Mouse (Mus musculus): Measurements from ENCODE around the gene Aqp6.

Gene Aqp6

DNA sequence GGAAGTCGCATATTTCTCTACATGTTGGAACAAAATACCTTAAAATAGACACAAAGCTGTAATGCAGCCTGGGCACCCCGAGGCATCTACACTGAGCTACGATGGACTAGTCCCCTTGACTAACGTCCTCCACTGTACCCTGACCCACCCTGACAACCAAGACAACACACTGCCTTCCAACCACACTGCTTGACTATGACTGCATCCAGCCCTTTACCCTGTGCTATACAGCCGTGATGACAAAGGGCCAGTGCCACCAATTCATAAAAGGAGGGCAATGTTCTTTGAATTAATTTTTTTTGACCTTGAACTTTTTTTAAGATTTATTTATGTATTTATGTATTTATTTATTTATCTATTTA, 36.9 kb downstream of the Aqp6 start:
- no peak for ATAC-seq (ENCODE audit: insufficient number of reproducible peaks, low FRiP score, low TSS enrichment)

DNA sequence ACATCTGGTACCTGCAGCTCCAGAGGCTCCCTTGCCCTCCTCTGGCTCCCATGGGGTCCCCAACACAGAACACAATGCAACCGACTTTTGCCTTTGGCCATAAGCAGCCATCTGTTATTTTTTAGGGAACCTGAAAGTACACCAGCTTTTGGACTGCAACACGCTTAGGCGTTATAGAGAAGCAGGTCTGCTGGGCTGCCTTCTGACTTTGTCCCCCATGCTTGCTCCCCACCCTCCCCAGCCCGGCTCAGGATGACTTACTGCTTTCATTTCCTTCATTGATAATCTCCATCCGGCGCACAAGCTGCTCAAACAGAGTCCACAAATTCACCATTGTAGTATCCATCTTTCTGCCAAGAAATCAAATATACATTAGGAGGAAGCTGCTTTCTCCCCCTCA, 41.4 kb downstream of the Aqp6 start:
- ATAC-seq (ENCODE audit: insufficient number of reproducible peaks, low FRiP score, low TSS enrichment) = no peak

DNA sequence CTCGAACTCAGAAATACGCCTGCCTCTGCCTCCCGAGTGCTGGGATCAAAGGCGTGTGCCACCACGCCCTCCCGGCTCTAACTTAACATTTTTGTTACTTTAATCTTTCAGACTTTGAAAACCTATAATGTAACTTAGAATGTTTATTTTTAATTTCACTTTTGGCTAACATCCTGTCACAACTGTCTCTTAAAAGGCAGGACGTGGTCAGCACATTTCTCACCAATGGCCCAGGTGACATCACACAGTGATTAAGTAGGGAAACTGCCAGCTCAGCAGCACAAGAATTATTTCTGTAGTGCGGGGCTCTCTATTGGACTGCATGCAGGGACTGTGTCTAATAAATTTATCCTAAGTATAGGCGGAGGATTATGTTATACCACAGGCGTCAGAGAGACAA, 42.6 kb downstream of the Aqp6 start:
- no peak for ATAC-seq (ENCODE audit: insufficient number of reproducible peaks, low FRiP score, low TSS enrichment)

DNA sequence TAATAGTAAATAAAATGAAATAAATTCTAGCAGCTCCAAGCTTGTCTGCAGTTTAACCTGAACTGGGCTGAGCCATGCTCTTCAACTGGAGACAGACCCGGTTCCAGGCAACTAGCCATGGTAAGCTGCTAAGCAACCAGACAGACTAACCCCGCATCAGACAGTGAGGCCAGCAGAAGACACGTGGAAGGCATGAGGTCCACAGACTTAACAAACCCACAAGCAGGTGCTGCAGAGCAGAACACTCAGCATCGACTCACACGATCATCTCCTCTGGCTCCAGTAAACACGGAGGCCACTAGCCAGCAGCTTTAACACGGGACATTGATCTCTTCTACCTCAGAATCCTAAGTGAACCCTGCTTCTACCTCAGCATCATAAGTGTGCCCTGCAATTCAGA, 43.6 kb downstream of the Aqp6 start:
- no peak for ATAC-seq (ENCODE audit: insufficient number of reproducible peaks, low FRiP score, low TSS enrichment)

DNA sequence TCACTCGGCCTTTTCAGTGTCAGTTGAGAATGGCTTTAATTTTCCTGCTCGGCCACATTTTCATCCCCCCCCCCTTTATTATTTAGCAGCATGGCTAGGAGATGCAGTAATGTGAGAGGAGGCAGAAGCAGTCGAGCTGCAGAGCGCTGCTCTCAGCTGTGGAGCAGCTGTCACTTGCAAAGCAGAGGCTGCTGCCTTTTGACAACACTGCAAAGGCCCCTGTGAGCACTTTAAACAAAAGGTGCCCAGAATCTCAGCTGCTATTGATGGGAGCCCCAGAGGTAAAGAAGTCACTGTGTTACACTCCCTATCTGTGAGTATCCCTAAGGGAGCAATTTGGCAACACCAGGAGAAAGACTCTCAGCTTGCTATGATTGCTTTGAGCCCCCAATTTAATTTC, 47.1 kb downstream of the Aqp6 start:
- ATAC-seq (ENCODE audit: insufficient number of reproducible peaks, low FRiP score, low TSS enrichment) = no peak

DNA sequence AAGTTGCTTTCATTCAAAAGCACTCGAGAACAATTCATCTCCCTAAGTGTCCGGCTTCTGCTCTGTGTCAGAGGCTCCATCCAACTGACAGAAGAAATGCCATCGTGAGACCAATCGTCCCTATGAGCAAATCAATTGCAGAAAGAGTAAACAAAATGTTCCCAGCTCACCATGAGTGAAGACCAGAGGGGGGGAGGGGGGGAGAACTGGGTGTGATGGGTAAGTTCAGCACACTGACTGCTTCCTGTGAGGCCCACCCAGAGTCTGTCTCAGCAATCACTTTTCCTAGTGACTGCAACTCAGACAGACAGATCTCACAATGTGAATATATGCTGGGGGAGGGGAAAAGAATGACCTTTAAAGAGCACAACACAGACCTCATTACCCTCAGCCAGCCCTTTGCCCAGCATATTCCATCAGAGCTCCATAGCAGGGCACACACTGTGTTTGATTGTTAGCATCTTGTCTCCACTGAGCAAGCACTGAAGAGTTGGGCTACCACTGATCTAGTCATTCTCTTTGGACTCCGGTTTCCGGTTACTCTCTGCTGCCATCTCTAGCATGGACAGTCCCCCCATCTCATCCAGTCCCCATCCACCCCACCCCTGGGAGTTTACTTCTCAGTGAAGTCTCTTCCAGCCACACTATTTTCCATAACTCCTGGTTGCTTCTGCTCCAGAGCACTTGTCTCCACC, 48.0 kb downstream of the Aqp6 start:
- no peak for ATAC-seq (ENCODE audit: insufficient number of reproducible peaks, low FRiP score, low TSS enrichment)

DNA sequence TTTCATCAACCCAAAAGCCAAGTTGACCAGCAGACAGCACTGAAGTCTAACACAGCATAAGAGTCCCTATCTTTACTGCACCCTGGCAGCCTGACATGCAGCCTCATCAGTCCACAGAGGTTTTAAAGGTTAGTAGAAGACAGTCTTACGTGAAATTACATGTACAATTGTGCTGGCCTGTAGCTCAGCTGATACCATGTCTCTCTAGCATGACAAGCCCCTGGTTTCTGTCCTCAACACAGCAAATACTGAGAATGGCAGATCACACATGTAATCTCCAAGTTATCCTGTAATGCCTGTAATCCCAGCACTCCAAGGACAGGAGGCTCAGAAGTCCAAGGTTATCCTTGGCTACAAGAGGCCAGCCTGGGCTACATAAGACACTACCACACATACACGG, 49.1 kb downstream of the Aqp6 start:
- no peak for ATAC-seq (ENCODE audit: insufficient number of reproducible peaks, low FRiP score, low TSS enrichment)

DNA sequence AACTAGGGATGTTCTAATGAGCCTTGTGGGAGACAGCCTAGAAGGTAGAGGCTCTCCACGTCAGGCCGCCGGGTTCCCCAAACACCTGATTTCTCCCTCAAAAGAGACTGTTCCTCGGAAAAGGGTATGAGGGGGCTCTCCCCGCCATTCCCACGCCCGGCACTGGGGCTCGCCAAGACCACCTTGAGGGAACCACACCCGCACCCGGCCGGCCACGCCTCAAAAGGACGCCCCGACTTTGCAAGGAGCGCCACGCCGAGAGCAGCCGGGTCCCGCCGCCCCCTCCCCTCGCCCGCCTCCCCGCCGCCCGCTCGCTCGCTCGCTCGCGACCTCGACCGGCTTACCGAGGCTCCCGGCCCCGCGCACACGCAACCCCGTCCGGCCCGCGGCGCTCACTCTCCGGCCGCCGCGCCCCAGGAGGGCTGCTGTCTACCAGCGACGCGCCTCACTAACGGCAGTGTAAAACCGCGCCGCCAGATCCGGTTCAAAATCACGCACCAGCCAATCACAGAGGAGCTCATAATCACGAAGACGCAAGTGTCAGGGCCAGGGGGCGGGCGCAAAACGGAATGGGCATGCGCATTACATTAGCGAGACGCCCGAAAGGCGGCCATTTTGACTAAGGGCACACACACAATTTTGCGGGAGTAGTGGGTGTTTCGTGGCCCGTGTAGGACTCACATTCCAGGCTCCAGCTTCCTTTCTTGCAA, 50.1 kb downstream of the Aqp6 start, which contains the start of gene Racgap1:
TSS of gene Racgap1 (minus strand) at position 494 of the 710 bp plus-strand sequence.
- ATAC-seq (ENCODE audit: insufficient number of reproducible peaks, low FRiP score, low TSS enrichment) = peak; percentile 92

DNA sequence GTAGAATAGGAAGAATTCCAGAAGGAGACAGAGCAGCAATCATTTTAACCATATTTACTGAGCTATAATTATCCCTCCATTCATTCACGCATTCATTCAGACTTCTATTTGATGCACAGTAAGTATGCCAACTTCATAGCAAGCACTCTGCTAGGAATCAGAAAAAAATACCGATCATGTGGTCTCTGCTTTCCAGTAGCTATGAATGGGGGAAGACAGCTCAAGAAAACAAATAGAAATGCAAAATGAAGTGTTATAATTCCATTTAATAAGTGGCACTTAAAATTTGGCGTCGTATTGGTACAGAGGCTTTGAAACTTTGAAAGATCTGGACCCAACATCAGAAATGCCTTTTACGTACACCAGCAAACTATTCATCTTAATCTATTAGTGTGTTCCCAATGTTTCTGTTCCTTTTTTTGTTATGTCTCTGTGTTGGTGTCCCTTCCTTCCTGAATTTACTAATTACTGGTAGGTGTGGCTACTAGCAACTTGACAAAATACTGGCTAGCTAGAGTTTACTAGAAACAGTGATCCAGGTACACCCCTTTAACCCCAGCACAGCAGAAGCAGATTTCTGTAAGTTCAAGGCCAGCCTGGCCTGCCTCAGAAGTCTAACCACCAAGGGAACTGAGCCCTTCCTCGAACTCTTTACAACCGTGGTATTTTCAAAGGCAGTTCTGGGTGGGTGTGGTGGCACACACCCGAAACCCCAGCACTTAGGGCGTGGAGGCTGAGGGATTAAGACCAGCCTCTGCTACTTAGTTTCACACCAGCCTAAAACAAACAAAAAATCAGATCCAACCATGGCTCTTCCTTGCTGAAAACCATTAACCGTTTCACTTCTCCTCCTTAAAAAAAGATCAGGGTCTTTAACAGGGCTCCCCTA, 51.0 kb downstream of the Aqp6 start:
- ATAC-seq (ENCODE audit: insufficient number of reproducible peaks, low FRiP score, low TSS enrichment) = no peak

DNA sequence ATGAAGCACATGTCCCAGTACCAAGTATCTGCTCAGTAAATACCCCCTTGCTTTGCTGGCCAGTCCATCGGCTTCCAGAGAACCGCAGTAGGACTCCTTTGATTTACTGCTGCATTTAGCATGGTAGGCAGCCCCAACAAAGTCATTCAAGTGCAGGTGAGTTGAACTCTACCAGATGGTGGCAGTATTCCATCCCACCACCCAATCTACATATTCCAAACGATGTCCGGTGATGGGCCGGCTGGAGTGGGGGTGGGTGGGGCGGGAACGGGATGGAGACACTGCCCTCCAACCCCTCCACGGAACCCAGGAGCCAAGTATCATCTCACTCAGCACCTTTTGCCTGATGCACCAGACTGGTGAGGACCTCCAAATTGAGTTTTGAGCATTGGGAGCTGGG, 52.1 kb downstream of the Aqp6 start:
- no peak for ATAC-seq (ENCODE audit: insufficient number of reproducible peaks, low FRiP score, low TSS enrichment)

DNA sequence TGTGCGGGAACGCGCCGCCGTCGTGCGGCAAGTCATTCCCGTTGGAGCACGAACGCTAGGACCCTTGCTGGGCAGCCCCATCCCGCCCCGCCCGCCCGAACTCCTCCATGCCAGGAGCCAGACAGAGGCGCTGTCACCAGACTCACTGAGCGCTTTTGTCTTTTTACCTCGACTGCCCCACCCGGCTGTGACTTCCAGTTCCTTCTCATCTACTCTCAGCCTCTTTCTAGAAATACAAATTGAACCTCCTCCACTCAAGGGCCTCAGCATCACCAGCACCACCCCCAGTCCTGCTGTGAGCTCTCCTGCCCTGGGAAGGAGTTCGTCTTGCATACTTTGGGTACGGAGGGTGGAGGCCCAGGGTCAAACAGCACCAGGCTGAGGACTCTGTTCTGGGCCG, 52.7 kb downstream of the Aqp6 start:
- no peak for ATAC-seq (ENCODE audit: insufficient number of reproducible peaks, low FRiP score, low TSS enrichment)
